Mouse (Mus musculus) cerebellum, adult 2 months (tissue): ENCODE measurements around the gene Raf1.

Experiments used
- CTCF ChIP-seq: fragments of 200-500 bp; IDR thresholded peaks from 2 replicates; pipeline ENCODE4 v1.5.1; 2011; ENCODE audit warnings: low read depth, mild to moderate bottlenecking, control low read depth, low read length, moderate library complexity, borderline replicate concordance; ENCODE audit not compliant: insufficient read depth
- POLR2A ChIP-seq: fragments of 200-500 bp; IDR thresholded peaks from 2 replicates; pipeline ENCODE4 v1.6.1; 2011; ENCODE audit warnings: low read length, control low read depth, borderline replicate concordance; ENCODE audit not compliant: insufficient read depth

DNA sequence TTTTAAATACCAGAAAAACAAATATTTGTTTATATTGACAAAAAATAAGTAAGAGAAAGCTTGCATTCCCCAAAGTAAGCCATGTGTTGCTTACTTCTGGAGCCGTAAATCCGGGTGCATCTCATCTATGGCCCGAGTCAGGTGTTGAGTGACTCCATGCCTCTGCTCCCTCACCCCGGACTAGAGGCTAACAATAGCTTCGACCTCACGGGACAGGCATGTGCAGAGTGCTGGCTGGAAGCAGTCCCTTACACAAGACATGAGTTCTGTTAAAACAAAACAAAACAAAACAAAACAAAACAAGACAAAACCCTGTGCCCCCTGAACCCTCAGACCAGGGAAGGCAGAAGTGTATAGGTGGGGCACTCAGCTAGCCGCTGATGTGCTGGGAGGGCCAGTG, 18.7 kb upstream of the Raf1 start:
- TF ChIP-seq POLR2A (no peak), CTCF (no peak)
